Mouse (Mus musculus) C2C12 (cell line): ENCODE data around the gene Gm28510.
"Not testable (repeated sequence)": the region's sequence is repeated elsewhere in the genome, so short reads cannot be mapped to it uniquely, and the experiment has no call there.

Source experiments
- CTCF ChIP-seq: IDR thresholded peaks from one replicate; pipeline ENCODE4 v1.5.1; 2011; ENCODE audit not compliant: control insufficient read depth, insufficient read depth, insufficient read length
- MYOD1 ChIP-seq: IDR thresholded peaks from one replicate; pipeline ENCODE4 v1.6.1; 2011; ENCODE audit warnings: low read depth; ENCODE audit not compliant: control insufficient read depth, insufficient read length

GRCm38 (mm10) chrY:10412437-10412836, at the start of gene Gm28510:
- TF ChIP-seq CTCF, MYOD1: not testable (repeated sequence)
